20 mouse cellular contexts compared by ENCODE assay signal in the genomic region with DNA sequence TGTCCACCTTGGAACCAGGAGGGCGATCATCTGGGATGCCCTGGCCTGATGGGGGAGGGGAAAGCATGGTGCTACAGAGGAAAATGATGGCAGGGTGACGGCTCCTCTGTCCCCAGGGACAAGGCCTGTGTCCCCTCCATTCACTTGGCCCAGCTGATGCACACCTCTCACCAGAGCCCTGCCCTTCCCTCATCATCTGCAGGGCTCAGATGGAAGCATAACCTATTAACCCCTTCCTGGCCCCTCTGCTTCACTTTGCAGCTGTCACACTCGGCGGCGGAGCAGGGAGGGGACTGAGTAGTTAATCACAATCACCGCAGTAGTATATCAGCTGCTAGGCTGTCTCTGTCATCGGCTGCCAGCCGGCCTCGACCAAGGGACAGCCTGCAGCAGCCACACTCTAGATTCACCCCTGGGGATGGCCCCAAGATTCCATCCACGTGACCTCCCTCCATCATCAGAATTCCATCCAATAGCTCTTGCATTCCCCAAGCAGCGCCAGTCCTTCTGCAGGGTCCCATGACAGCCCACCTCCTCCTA. TPM values are rescaled to one million over a fixed set of nuclear protein-coding genes. Genes with fewer than 3 reads are reported as not detected.
DNase-seq lines count a peak whose midpoint lies in the region; ATAC-seq lines count a peak whose summit lies in the region.
"Had no signal": no experiment of that assay in that cellular context is flagged by ENCODE, and none has a peak within 500 bp of the region (broad histone marks: within the 10 kb centered on the region; RNA-seq: fewer than 3 reads in every experiment).

No protein-coding gene starts in this region.

- H3K9me3 ChIP-seq in embryonic facial prominence, embryonic 11.5 days (replicated peaks; ENCODE audit: control insufficient read depth, low read length) = no peaks in the 10 kb centered on the region
- H3K9me3 ChIP-seq in hindbrain, embryonic 16.5 days (ENCODE audit: control insufficient read depth, low read length) = no peaks in the 10 kb centered on the region
- H3K9me3 ChIP-seq in neural tube, embryonic 11.5 days (ENCODE audit: control insufficient read depth, low read length) = no peaks in the 10 kb centered on the region
- H3K9me3 ChIP-seq: heart, embryonic 10.5 days; megakaryocyte, embryonic 14.5 days had no signal

- ATAC-seq in embryonic facial prominence, embryonic 11.5 days (replicated peaks; ENCODE audit: insufficient number of reproducible peaks, low FRiP score, low TSS enrichment, low read depth) = peak; percentile 53; the same call in 1 of the 2 replicates
- ATAC-seq in hindbrain, embryonic 16.5 days = no peak
- ATAC-seq in neural tube, embryonic 11.5 days (ENCODE audit: insufficient read depth, low FRiP score, low TSS enrichment) = peak; percentile 66
- ATAC-seq: activated CD4-positive, CD25-positive, alpha-beta regulatory T cell, adult 4 months; CD4-positive, CD25-positive, alpha-beta regulatory T cell, adult 4 months; forebrain, postnatal 0 days had no signal

- no peaks in the 10 kb centered on the region for H3K4me1 ChIP-seq in embryonic facial prominence, embryonic 11.5 days (ENCODE audit: control insufficient read depth, insufficient read depth, low read length)
- peaks cover 3% of the 10 kb centered on the region; the same call in 1 of the 2 replicates for H3K4me1 ChIP-seq in hindbrain, embryonic 16.5 days (ENCODE audit: control insufficient read depth, insufficient read depth, low read depth, low read length)
- H3K4me1 ChIP-seq in neural tube, embryonic 11.5 days (ENCODE audit: control insufficient read depth, insufficient read depth, low read length) = peaks cover 10% of the 10 kb centered on the region; the same call in 1 of the 2 replicates

- H3K36me3 ChIP-seq in embryonic facial prominence, embryonic 11.5 days (replicated peaks; ENCODE audit: control insufficient read depth, insufficient read depth, low read depth, low read length) = no peaks in the 10 kb centered on the region
- no peaks in the 10 kb centered on the region for H3K36me3 ChIP-seq in hindbrain, embryonic 16.5 days (ENCODE audit: control insufficient read depth, insufficient read depth, low read length)
- no peaks in the 10 kb centered on the region for H3K36me3 ChIP-seq in neural tube, embryonic 11.5 days (ENCODE audit: control insufficient read depth, insufficient read depth, low read length)
- H3K36me3 ChIP-seq: heart, embryonic 10.5 days had no signal

- H3K27me3 ChIP-seq in embryonic facial prominence, embryonic 11.5 days (ENCODE audit: control insufficient read depth, insufficient read depth, low read length) = peaks cover 4% of the 10 kb centered on the region; the same call in 1 of the 2 replicates
- no peaks in the 10 kb centered on the region for H3K27me3 ChIP-seq in hindbrain, embryonic 16.5 days (replicated peaks; ENCODE audit: control insufficient read depth, insufficient read depth, low read length)
- no peaks in the 10 kb centered on the region for H3K27me3 ChIP-seq in neural tube, embryonic 11.5 days (ENCODE audit: control insufficient read depth, insufficient read depth, low read length)

- peak; percentile 44 for DNase-seq in embryo, embryonic 10.5 days (ENCODE audit: low spot score)
- DNase-seq in embryonic facial prominence, embryonic 11.5 days (ENCODE audit: low spot score) = no peak
- DNase-seq in neural tube, embryonic 11.5 days (ENCODE audit: low spot score) = peak; percentile 74
- no peak for DNase-seq in thymus, postnatal 25 days
- no peak for DNase-seq in layer of hippocampus, adult 18-20 months (ENCODE audit: low spot score in 2 of 2)
- DNase-seq in left cerebral cortex, adult 8-10 months (ENCODE audit: low spot score in 2 of 2) = no peak
- DNase-seq: forebrain, postnatal 0 days; gastrocnemius, postnatal 10 days; kidney, adult 2 months; kidney, postnatal 36 days; layer of hippocampus, postnatal 36 days; liver; lung, embryonic 14.5 days; right cerebral cortex, postnatal 25 days had no signal

- no peak overlapping the region for H3K9ac ChIP-seq in embryonic facial prominence, embryonic 11.5 days (replicated peaks; ENCODE audit: low read length)
- peak overlapping the region; percentile 38 for H3K9ac ChIP-seq in hindbrain, embryonic 16.5 days (ENCODE audit: low read depth, low read length)
- H3K9ac ChIP-seq in neural tube, embryonic 11.5 days (ENCODE audit: low read length) = 0 out of 2 replicates have a peak overlapping the region, but pooled peaks have one; percentile 4
- H3K9ac ChIP-seq: forebrain, postnatal 0 days; lung, embryonic 14.5 days had no signal

- no peak overlapping the region for H3K27ac ChIP-seq in embryonic facial prominence, embryonic 11.5 days (replicated peaks; ENCODE audit: low read depth, low read length)
- no peak overlapping the region for H3K27ac ChIP-seq in hindbrain, embryonic 16.5 days (ENCODE audit: low read depth, low read length)
- peak overlapping the region; percentile 58 for H3K27ac ChIP-seq in neural tube, embryonic 11.5 days (ENCODE audit: low read depth, low read length)
- H3K27ac ChIP-seq: heart, embryonic 10.5 days had no signal

- H3K4me2 ChIP-seq in embryonic facial prominence, embryonic 11.5 days (ENCODE audit: low read depth, low read length) = no peak overlapping the region
- no peak overlapping the region for H3K4me2 ChIP-seq in hindbrain, embryonic 16.5 days (ENCODE audit: low read length)
- no peak overlapping the region for H3K4me2 ChIP-seq in neural tube, embryonic 11.5 days (ENCODE audit: low read depth)
- H3K4me2 ChIP-seq: lung, embryonic 14.5 days had no signal

- no peak overlapping the region for H3K4me3 ChIP-seq in embryonic facial prominence, embryonic 11.5 days (ENCODE audit: low read depth, low read length)
- H3K4me3 ChIP-seq in hindbrain, embryonic 16.5 days (ENCODE audit: low read length) = no peak overlapping the region
- no peak overlapping the region for H3K4me3 ChIP-seq in neural tube, embryonic 11.5 days (ENCODE audit: low read depth, low read length)
- H3K4me3 ChIP-seq: heart, embryonic 10.5 days; megakaryocyte, embryonic 14.5 days had no signal

- WGBS in embryonic facial prominence, embryonic 11.5 days = 57% methylated on average over 11 of the region's 11 CpGs
- WGBS in hindbrain, embryonic 16.5 days = 26% methylated on average over 11 of the region's 11 CpGs
- 37% methylated on average over 11 of the region's 11 CpGs for WGBS in neural tube, embryonic 11.5 days

RNA-seq across cellular contexts. Expression of a gene that starts 28.6 kb away (rescaled TPM):
- 0.36 and 0.72 TPM in 2 replicates for polyA plus RNA-seq in embryonic facial prominence, embryonic 11.5 days (2014; fragmentation: Nextera tagmentation; extraction: Ambion mirVana)
- polyA plus RNA-seq in hindbrain, embryonic 16.5 days (2015; fragmentation: Nextera tagmentation; extraction: Ambion mirVana) = 1.8 and 2.3 TPM in 2 replicates
- 1.0 and 1.1 TPM in 2 replicates for polyA plus RNA-seq in neural tube, embryonic 11.5 days (2014; fragmentation: Nextera tagmentation; extraction: Ambion mirVana)
- total RNA-seq in layer of hippocampus, adult 18-20 months (2021) = 1 to 10 TPM; 2.1 to 2.4 TPM
- 1 to 10 TPM; 1.8 to 3.0 (median 2.2) TPM for total RNA-seq in left cerebral cortex, adult 8-10 months (2022)

RNA-seq across cellular contexts. Expression of a gene that starts 44.9 kb away (rescaled TPM):
- 31.7 and 34.8 TPM in 2 replicates for polyA plus RNA-seq in embryonic facial prominence, embryonic 11.5 days (2014; fragmentation: Nextera tagmentation; extraction: Ambion mirVana)
- polyA plus RNA-seq in hindbrain, embryonic 16.5 days (2015; fragmentation: Nextera tagmentation; extraction: Ambion mirVana) = 43.4 and 45.9 TPM in 2 replicates
- 82.2 and 92.9 TPM in 2 replicates for polyA plus RNA-seq in neural tube, embryonic 11.5 days (2014; fragmentation: Nextera tagmentation; extraction: Ambion mirVana)
- 1 to 10 TPM; 7.3 to 9.7 TPM for total RNA-seq in layer of hippocampus, adult 18-20 months (2021)
- total RNA-seq in left cerebral cortex, adult 8-10 months (2022) = 1 to 10 TPM; 6.7 to 7.6 (median 7.0) TPM

RNA-seq across cellular contexts. Expression of a gene that starts 56.4 kb away (rescaled TPM):
- 1.9 and 2.6 TPM in 2 replicates for polyA plus RNA-seq in embryonic facial prominence, embryonic 11.5 days (2014; fragmentation: Nextera tagmentation; extraction: Ambion mirVana)
- 7.6 and 8.0 TPM in 2 replicates for polyA plus RNA-seq in hindbrain, embryonic 16.5 days (2015; fragmentation: Nextera tagmentation; extraction: Ambion mirVana)
- 23.0 and 25.1 TPM in 2 replicates for polyA plus RNA-seq in neural tube, embryonic 11.5 days (2014; fragmentation: Nextera tagmentation; extraction: Ambion mirVana)
- total RNA-seq in layer of hippocampus, adult 18-20 months (2021) = 10 to 100 TPM; 23.6 to 24.2 TPM
- 10 to 100 TPM; 17.9 to 22.5 (median 20.4) TPM for total RNA-seq in left cerebral cortex, adult 8-10 months (2022)
- total RNA-seq: gastrocnemius, postnatal 10 days; heart, postnatal 25 days had no signal
- polyA plus RNA-seq: activated CD4-positive, CD25-positive, alpha-beta regulatory T cell, adult 4 months; CD4-positive, CD25-positive, alpha-beta regulatory T cell, adult 4 months; heart, embryonic 10.5 days; kidney, adult 2 months; lung, embryonic 14.5 days had no signal

Comparison
In these comparisons a context has a peak if more than half of its experiments do, and no peak if none do; other contexts are left out.
1. DNase-seq: peak in embryo, embryonic 10.5 days (single experiment) and neural tube, embryonic 11.5 days (single experiment); none in embryonic facial prominence, embryonic 11.5 days (single experiment), thymus, postnatal 25 days (single experiment), layer of hippocampus, adult 18-20 months (0 of 2) and left cerebral cortex, adult 8-10 months (0 of 2).